Mouse (Mus musculus): ENCODE results near the gene Gnptab.

GRCm38 (mm10) chr10:88354599-88354998, 24.3 kb upstream of the Gnptab start:
- no peak for TF ChIP-seq CTCF (IDR thresholded peaks at IDR 0.05; ENCODE audit: low read depth, low read length)
- TF ChIP-seq POLR2AphosphoS5 (IDR thresholded peaks at IDR 0.05; ENCODE audit: insufficient replicate concordance, low read depth, low read length), result no peak
- no peak for TF ChIP-seq TAL1 (conservative IDR thresholded peaks at IDR 0.05; ENCODE audit: low read depth, low read length)

All from G1E (cell line).